Mouse (Mus musculus): ENCODE results near the gene Dgke. TPM values are rescaled to one million over a fixed set of nuclear protein-coding genes. Genes with fewer than 3 reads are reported as not detected.

The Dgke gene
- polyA plus RNA-seq, 1 experiment, result 12.8 TPM

- Histone ChIP-seq H3K9ac (ENCODE audit: low read depth, poor library complexity, severe bottlenecking) (no peak overlapping the region), H3K9me3 (replicated peaks; ENCODE audit: control insufficient read depth, insufficient read depth, low read length, poor library complexity, severe bottlenecking) (no peaks in the 10 kb centered on the region), H3K27me3 (ENCODE audit: control insufficient read depth, insufficient read depth, low read length, poor library complexity, severe bottlenecking) (no peaks in the 10 kb centered on the region), H3K4me3 (ENCODE audit: low read depth, low read length) (no peak overlapping the region), H3K27ac (ENCODE audit: insufficient read depth, low read length) (no peak overlapping the region), H3K36me3 (ENCODE audit: control insufficient read depth, insufficient read depth, low read length, poor library complexity, severe bottlenecking) (no peaks in the 10 kb centered on the region), H3K4me1 (ENCODE audit: control insufficient read depth, insufficient read depth, low read length) (peaks cover 8% of the 10 kb centered on the region)
- TF ChIP-seq CTCF (IDR thresholded peaks at IDR 0.05; ENCODE audit: low read depth, low read length) (no peak), POLR2A (IDR thresholded peaks at IDR 0.05; ENCODE audit: insufficient read depth, low read length) (no peak), EP300 (IDR thresholded peaks at IDR 0.05; ENCODE audit: insufficient read depth, low read depth, low read length) (no peak)
These were observed 2.7 kb upstream of the Dgke start for GRCm38 (mm10) chr11:89069303-89069702.

- peaks cover 8% of the 10 kb centered on the region for H3K4me1 ChIP-seq (ENCODE audit: control insufficient read depth, insufficient read depth, low read length)
- no peak overlapping the region for H3K4me3 ChIP-seq (ENCODE audit: low read depth, low read length)
- H3K9me3 ChIP-seq (replicated peaks; ENCODE audit: control insufficient read depth, insufficient read depth, low read length, poor library complexity, severe bottlenecking), result no peaks in the 10 kb centered on the region
- TF ChIP-seq POLR2A (IDR thresholded peaks at IDR 0.05; ENCODE audit: insufficient read depth, low read length) (no peak), EP300 (IDR thresholded peaks at IDR 0.05; ENCODE audit: insufficient read depth, low read depth, low read length) (no peak), CTCF (IDR thresholded peaks at IDR 0.05; ENCODE audit: low read depth, low read length) (no peak)
- peak overlapping the region; percentile 71 for H3K27ac ChIP-seq (ENCODE audit: insufficient read depth, low read length)
- no peak overlapping the region for H3K9ac ChIP-seq (ENCODE audit: low read depth, poor library complexity, severe bottlenecking)
- no peaks in the 10 kb centered on the region for H3K36me3 ChIP-seq (ENCODE audit: control insufficient read depth, insufficient read depth, low read length, poor library complexity, severe bottlenecking)
- no peaks in the 10 kb centered on the region for H3K27me3 ChIP-seq (ENCODE audit: control insufficient read depth, insufficient read depth, low read length, poor library complexity, severe bottlenecking)
These were observed 2.0 kb upstream of the Dgke start for GRCm38 (mm10) chr11:89068649-89069048.

GRCm38 (mm10) chr11:89067871-89068490 lies 1.3 kb upstream of the Dgke start:
- Histone ChIP-seq H3K4me3 (ENCODE audit: low read depth, low read length) (no peak overlapping the region), H3K36me3 (ENCODE audit: control insufficient read depth, insufficient read depth, low read length, poor library complexity, severe bottlenecking) (no peaks in the 10 kb centered on the region), H3K27ac (ENCODE audit: insufficient read depth, low read length) (peak overlapping the region; percentile 71), H3K9me3 (replicated peaks; ENCODE audit: control insufficient read depth, insufficient read depth, low read length, poor library complexity, severe bottlenecking) (no peaks in the 10 kb centered on the region), H3K27me3 (ENCODE audit: control insufficient read depth, insufficient read depth, low read length, poor library complexity, severe bottlenecking) (no peaks in the 10 kb centered on the region), H3K4me1 (ENCODE audit: control insufficient read depth, insufficient read depth, low read length) (peaks cover 8% of the 10 kb centered on the region), H3K9ac (ENCODE audit: low read depth, poor library complexity, severe bottlenecking) (no peak overlapping the region)
- TF ChIP-seq CTCF (IDR thresholded peaks at IDR 0.05; ENCODE audit: low read depth, low read length), result no peak
- peak; percentile 86 for TF ChIP-seq EP300 (IDR thresholded peaks at IDR 0.05; ENCODE audit: insufficient read depth, low read depth, low read length)

GRCm38 (mm10) chr11:89067301-89067822 lies 712 bp upstream of the Dgke start:
- Histone ChIP-seq H3K4me1 (ENCODE audit: control insufficient read depth, insufficient read depth, low read length) (peaks cover 8% of the 10 kb centered on the region), H3K27me3 (ENCODE audit: control insufficient read depth, insufficient read depth, low read length, poor library complexity, severe bottlenecking) (no peaks in the 10 kb centered on the region), H3K9me3 (replicated peaks; ENCODE audit: control insufficient read depth, insufficient read depth, low read length, poor library complexity, severe bottlenecking) (no peaks in the 10 kb centered on the region), H3K27ac (ENCODE audit: insufficient read depth, low read length) (peak overlapping the region; percentile 71), H3K36me3 (ENCODE audit: control insufficient read depth, insufficient read depth, low read length, poor library complexity, severe bottlenecking) (no peaks in the 10 kb centered on the region), H3K4me3 (ENCODE audit: low read depth, low read length) (no peak overlapping the region), H3K9ac (ENCODE audit: low read depth, poor library complexity, severe bottlenecking) (no peak overlapping the region)
- peak; percentile 95 for TF ChIP-seq EP300 (IDR thresholded peaks at IDR 0.05; ENCODE audit: insufficient read depth, low read depth, low read length)
- TF ChIP-seq POLR2A (IDR thresholded peaks at IDR 0.05; ENCODE audit: insufficient read depth, low read length), result no peak
- no peak for TF ChIP-seq CTCF (IDR thresholded peaks at IDR 0.05; ENCODE audit: low read depth, low read length)

- Histone ChIP-seq H3K27ac (ENCODE audit: insufficient read depth, low read length) (no peak overlapping the region), H3K27me3 (ENCODE audit: control insufficient read depth, insufficient read depth, low read length, poor library complexity, severe bottlenecking) (no peaks in the 10 kb centered on the region), H3K9me3 (replicated peaks; ENCODE audit: control insufficient read depth, insufficient read depth, low read length, poor library complexity, severe bottlenecking) (no peaks in the 10 kb centered on the region), H3K36me3 (ENCODE audit: control insufficient read depth, insufficient read depth, low read length, poor library complexity, severe bottlenecking) (no peaks in the 10 kb centered on the region), H3K9ac (ENCODE audit: low read depth, poor library complexity, severe bottlenecking) (no peak overlapping the region), H3K4me3 (ENCODE audit: low read depth, low read length) (no peak overlapping the region), H3K4me1 (ENCODE audit: control insufficient read depth, insufficient read depth, low read length) (peaks cover 8% of the 10 kb centered on the region)
- TF ChIP-seq EP300 (IDR thresholded peaks at IDR 0.05; ENCODE audit: insufficient read depth, low read depth, low read length) (no peak), CTCF (IDR thresholded peaks at IDR 0.05; ENCODE audit: low read depth, low read length) (no peak), POLR2A (IDR thresholded peaks at IDR 0.05; ENCODE audit: insufficient read depth, low read length) (no peak)
These were observed 524 bp downstream of the Dgke start for GRCm38 (mm10) chr11:89066126-89066525.

- Histone ChIP-seq H3K36me3 (ENCODE audit: control insufficient read depth, insufficient read depth, low read length, poor library complexity, severe bottlenecking) (no peaks in the 10 kb centered on the region), H3K27ac (ENCODE audit: insufficient read depth, low read length) (no peak overlapping the region), H3K9ac (ENCODE audit: low read depth, poor library complexity, severe bottlenecking) (no peak overlapping the region), H3K9me3 (replicated peaks; ENCODE audit: control insufficient read depth, insufficient read depth, low read length, poor library complexity, severe bottlenecking) (no peaks in the 10 kb centered on the region), H3K27me3 (ENCODE audit: control insufficient read depth, insufficient read depth, low read length, poor library complexity, severe bottlenecking) (no peaks in the 10 kb centered on the region), H3K4me1 (ENCODE audit: control insufficient read depth, insufficient read depth, low read length) (peaks cover 8% of the 10 kb centered on the region), H3K4me3 (ENCODE audit: low read depth, low read length) (no peak overlapping the region)
- TF ChIP-seq EP300 (IDR thresholded peaks at IDR 0.05; ENCODE audit: insufficient read depth, low read depth, low read length) (no peak), CTCF (IDR thresholded peaks at IDR 0.05; ENCODE audit: low read depth, low read length) (peak; percentile 44)
These were observed 1.4 kb downstream of the Dgke start for GRCm38 (mm10) chr11:89065297-89065696.
